Mouse (Mus musculus) layer of hippocampus, adult 11-12 months (tissue): ENCODE measurements around the gene Olfr313.

ENCODE experiments used
- DNase-seq: peaks from one replicate; pipeline ENCODE4 v3.0.0; 2022; ENCODE audit warnings: low spot score

The Olfr313 gene

GRCm38 (mm10) chr11:58849731-58850130, 34.9 kb downstream of the Olfr313 start:
- no peak for DNase-seq

GRCm38 (mm10) chr11:58860744-58861143, 45.9 kb downstream of the Olfr313 start:
- DNase-seq: no peak

GRCm38 (mm10) chr11:58867039-58867953, 52.5 kb downstream of the Olfr313 start, which contains the start of gene 2810021J22Rik:
TSS of gene 2810021J22Rik (plus strand) at chr11:58867216.
- peak; percentile 79 for DNase-seq

- no peak for DNase-seq
Observed at GRCm38 (mm10) chr11:58867954-58868330, 53.1 kb downstream of the Olfr313 start.
